Mouse (Mus musculus) MEL-GATA-1-ER (cell line): Measurements from ENCODE around the gene Scn7a.
A peak's percentile ranks its signal among the peaks of the same experiment; 100 is the strongest.

Experiments used
- DNase-seq: peaks from one replicate; pipeline ENCODE4 v3.0.0-alpha.2; 2012; ENCODE audit warnings: low read depth; ENCODE audit errors: extremely low read depth

Scn7a gene

DNA sequence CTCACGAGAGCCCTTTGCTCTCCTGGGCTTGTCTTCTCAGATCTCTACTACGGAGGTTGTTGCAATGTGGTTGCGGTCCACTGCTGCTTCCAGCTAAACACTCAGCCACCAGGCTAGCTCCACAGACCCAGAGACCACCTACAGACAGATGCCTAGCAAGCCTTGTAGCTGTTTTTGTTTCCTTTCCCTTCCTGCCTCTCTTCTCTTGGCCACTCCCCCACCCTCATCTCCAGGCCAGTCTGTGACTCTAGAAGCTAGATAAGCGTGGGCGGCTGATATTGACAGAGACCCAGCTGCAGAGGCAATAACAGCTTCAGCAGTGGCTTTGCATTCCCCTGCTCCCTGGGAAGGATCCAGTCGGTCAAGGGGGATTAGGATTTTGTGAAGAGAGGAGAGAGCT is at the start of gene Scn7a:
TSS of gene Scn7a (minus strand) at position 150 of the 400 bp plus-strand sequence.
- no peak for DNase-seq

GRCm38 (mm10) chr2:66827729-66828128 is 43.0 kb upstream of the Scn7a start:
- DNase-seq: no peak

GRCm38 (mm10) chr2:66819862-66820559 is 35.3 kb upstream of the Scn7a start:
- DNase-seq: no peak

- no peak for DNase-seq
Measured at GRCm38 (mm10) chr2:66799676-66800249, 15.0 kb upstream of the Scn7a start.

DNA sequence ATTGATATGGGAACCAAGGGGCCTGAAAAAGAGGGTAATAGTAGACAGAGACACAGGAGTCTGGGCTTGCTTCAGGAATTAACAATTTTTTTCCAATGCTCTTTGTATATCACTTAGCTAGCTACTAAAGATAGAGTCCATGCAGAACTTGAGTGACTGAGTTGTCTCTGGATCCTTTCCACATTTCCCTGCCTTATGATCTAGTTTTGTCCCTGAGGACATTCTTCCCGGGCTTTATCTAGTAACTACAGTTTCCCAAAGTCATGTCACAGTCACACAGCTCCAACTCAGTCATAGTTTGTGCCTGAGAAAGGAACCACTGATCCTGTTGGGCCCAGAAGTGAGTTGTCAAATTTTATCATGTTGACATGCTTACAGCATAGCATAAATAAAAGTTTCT is 12.8 kb upstream of the Scn7a start:
- no peak for DNase-seq

DNA sequence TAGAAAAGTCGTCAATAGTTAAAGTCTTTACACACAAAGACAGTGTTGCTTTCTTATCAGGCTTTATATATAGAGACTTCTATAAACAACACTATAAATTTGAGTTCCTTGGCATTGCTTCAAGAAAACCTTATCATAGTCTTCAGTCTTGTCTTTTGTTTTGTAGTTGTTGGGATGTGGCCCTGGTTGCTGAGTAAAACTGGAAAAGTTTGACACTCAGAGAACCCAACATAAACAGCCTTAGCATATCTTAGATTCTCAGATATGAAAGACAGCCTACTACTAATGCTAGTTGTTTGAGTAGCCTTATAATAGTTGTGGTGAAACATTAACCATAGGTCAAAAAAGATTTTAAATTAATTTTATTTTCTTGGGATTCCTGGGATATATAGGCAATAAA is 6.9 kb upstream of the Scn7a start:
- DNase-seq: no peak

GRCm38 (mm10) chr2:66780884-66781283 is 3.8 kb downstream of the Scn7a start:
- DNase-seq: no peak

DNA sequence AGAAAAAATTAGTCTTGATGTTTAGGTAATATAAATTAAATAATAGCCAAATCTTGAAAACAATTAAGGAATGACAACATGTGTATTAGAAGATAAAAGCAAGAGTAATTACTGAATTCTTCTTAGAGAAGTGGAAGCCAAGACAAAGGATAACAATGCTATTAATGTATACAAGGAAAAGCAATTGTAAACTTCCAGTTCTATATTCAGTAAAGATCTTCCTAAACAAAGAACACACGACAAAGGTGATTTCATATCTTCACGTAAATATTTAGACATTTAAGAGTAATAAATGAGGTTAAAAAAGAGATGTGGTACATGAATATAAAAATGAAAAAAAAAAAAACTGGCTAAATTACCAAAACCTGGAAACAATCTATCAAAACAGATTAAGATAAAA is 16.7 kb downstream of the Scn7a start:
- DNase-seq: no peak

GRCm38 (mm10) chr2:66765170-66765569 is 19.5 kb downstream of the Scn7a start:
- DNase-seq: no peak

DNA sequence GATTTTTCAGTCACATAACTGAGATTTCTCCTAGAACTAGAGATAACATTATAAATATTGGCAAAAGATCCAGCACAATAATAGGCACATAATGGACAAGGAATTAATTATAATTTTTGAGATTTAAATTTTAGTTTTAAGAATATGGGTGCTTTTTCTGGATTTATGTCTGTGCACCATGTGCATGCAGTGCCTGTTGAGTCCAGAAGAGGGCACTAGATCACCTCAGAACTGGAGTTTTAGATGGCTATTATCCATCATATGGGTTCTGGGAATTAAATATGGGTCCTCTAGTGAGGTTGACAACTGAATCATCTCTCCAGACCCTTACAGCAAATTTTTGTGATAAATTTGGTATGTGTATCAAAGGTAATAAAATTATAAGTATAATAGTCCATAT is 21.8 kb downstream of the Scn7a start:
- no peak for DNase-seq

DNA sequence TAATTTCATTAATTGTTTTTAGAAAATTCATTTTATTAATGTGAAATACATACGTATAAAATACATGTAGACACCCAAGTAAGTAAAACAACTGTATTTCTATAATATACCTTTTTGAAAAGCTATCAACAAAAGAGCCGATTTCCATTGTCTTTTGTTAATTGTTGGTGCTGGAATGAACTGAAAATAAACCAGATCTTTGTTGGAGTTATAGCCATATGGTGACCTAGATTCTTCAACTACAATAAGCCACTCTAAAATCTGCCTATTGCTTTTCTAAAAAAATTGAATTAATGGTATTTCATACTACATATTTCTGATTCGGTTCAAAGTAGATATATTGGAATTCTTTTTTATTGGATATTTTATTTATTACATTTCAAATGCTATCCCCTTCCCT is 56.7 kb downstream of the Scn7a start:
- DNase-seq: no peak

GRCm38 (mm10) chr2:66727585-66727974 is 57.1 kb downstream of the Scn7a start:
- DNase-seq: no peak

- no peak for DNase-seq
Measured at GRCm38 (mm10) chr2:66726878-66727584, 57.7 kb downstream of the Scn7a start.

GRCm38 (mm10) chr2:66712071-66712470 is 72.6 kb downstream of the Scn7a start:
- no peak for DNase-seq

GRCm38 (mm10) chr2:66692300-66692699 is 92.4 kb downstream of the Scn7a start:
- DNase-seq: no peak

DNA sequence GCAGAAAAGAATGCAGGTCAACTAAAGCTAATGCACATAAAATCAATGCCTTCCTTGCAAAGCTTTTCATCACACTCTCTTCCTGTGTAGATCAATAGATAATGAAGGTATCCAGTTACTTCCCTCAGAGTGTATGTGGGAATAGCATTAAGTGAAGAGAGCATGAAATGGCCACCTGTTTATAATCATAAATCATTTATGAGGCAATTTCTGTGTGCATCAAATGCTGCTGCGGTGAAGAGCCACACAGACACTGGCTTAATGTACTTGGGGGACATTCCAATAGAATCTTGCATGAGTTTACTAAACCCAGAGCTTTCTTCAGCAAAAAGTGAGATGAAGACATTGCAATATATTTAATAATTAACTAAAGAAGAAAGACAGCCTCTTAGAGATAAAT is 122.7 kb downstream of the Scn7a start:
- no peak for DNase-seq

DNA sequence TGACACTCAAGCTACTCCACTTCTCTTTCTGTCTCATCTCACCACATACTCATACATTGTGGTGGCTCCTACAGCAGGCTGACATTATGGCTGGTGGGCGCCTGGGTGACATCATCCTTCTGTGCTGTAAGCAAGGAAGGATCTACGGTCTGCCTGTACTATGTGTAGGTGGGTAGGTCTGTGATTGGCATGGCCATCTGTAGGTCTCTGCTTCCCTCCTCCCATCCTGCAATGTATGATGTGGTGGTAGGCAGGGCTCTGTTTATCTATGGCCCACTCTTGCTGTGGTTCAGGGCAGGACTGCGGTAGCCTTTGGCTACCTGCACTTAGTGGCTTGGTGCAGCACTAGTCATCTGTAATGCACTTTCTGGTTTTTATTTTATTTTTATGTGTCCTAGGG is 128.3 kb downstream of the Scn7a start:
- DNase-seq: no peak

DNA sequence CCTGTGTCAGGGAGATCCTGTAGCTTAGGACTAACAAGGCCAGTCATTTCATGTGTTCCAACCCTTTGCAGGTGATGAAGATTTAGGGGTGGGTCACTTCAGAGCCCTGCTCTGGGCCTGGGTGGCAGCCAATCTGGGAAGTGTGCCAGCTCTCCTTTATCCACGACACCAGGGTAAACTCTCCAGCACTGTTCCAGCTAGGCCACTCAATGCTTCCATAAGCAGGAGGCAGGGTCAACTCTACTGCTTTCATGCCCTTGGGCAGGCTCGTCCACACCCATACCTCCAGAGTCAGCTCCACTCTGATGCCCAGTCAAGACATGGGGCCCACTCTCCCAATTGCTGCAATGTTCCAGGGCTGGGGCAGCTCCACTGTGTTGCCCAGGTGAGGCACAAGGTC is 129.3 kb downstream of the Scn7a start:
- DNase-seq: no peak

DNA sequence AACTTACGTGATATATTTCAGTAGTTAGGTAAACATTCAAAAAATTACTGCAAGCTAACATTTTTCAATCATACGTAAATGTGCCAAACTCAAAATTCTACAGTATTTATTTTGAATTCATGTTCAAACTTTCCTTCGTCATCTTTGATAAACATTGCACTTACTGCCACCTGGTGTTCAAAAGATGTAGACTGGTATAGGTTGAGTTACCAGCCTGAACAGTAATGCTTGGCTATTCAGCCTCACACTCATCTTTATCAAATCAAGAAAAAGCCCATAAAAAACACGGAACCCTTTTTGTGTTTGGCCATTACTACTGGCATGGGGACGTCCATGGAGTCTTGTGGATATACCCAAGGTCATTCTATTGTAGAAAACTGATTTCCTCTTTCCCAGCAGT is 140.3 kb downstream of the Scn7a start:
- peak; percentile 8 for DNase-seq

DNA sequence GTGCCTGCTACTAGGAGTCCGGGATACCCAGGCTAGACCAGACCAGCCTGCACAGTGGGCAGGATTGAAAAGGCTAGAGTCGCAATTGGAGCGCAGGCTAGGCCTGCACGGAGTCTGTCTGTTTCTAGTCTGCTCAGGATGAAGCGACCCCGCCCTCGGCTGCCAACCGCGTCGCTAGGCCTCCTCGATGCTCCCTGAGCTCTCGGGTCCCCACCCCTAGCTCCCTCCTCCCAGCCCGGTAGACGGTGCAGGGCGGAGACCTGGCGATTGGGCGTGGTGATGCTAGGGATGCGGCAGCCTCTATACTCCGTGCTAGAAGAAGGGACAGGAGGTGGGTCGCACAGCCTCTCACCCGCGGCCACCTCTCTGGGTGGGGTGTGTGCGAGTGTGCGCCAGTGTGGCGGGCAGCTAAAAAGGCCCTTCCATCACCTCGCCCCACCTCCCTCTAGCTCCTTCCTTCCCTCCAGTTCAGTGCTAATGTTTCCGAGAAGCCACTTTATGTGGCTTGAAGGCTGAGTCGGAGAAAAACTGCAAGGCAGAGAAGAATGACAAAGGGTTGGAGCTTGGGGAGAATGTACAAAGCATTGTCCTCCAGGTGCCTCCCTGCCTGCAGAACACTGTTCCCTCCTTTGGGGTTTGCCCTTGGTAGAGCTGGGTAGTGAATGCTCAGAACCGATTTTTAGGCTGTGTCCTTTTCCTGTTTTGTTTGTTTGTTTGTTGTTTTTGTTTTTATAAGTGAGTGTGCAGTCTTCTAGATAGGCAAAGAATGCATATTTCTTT is 149.9 kb downstream of the Scn7a start, which contains the start of gene Scn9a:
TSS of gene Scn9a (minus strand) at position 383 of the 780 bp plus-strand sequence.
- no peak for DNase-seq

DNA sequence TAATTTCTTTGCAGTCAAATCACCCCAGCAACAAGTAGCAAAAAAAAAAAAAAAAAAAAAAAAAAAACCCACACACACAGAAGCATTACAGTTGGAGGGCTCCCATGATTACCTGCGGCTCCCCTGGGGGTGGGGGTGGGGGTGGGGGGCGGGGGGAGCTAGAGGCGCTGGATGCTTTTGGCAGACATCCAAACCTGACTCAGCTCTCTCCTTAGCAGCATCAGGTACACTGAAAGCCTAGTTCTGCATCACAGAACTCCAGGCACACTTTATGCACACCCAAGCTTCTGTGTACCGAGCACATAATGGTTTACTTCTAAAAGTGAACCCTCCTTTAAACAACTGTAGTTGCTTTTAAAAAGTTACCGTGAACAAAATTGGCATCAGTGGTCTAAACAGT is 152.0 kb downstream of the Scn7a start:
- DNase-seq: no peak
